ENCODE assay signal across 9 mouse cellular contexts in the genomic region with DNA sequence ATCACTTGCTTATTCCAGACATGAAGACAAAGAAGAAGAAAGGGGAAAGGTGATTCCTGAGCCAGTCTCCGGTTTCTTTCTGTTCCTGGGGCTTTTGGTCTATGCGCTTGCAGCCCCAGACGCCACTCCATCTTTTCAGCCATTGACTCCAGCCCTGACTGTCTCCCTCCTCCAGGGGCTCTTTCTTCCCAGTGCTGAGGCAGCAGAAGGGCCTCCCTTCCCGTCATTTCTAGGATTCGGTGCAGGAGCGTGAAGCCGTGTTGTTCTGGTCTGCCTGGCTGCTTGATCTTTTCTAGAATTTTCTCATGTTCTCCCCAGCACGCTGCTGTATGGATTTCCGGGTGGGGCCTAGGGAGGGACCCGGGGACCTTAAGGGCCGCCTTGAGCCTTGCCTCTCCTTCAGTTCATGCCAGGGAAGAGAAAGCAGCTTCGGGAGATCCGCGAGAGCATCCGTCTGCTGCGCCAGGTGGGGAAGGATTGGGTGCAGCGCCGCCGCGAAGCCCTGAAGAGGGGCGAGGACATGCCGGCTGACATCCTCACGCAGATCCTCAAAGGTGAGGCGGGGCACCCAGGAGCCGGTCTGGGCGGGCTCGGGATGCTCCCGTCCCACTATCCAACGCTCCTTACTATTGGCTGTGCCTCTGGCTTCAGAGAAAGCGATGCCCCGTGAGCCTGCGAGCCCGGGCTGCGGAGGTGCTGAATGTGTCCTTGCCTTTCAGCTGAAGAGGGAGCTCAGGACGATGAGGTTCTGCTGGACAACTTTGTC. TPM values are rescaled to one million over a fixed set of nuclear protein-coding genes. Genes with fewer than 3 reads are reported as not detected.
A peak's percentile ranks its signal among the peaks of the same experiment; 100 is the strongest.
DNase-seq lines count a peak whose midpoint lies in the region; ATAC-seq lines count a peak whose summit lies in the region.
"Had no signal": no experiment of that assay in that cellular context is flagged by ENCODE, and none has a peak within 500 bp of the region (broad histone marks: within the 10 kb centered on the region; RNA-seq: fewer than 3 reads in every experiment).

No protein-coding gene starts in this region.

- H3K36me3 ChIP-seq in kidney, embryonic 15.5 days: no peaks in the 10 kb centered on the region
- H3K36me3 ChIP-seq in embryonic facial prominence, embryonic 15.5 days: no peaks in the 10 kb centered on the region
- no peaks in the 10 kb centered on the region for H3K36me3 ChIP-seq in intestine, embryonic 14.5 days (ENCODE audit: control insufficient read depth, insufficient read depth, low read length)
- H3K36me3 ChIP-seq in neural tube, embryonic 14.5 days (ENCODE audit: control insufficient read depth, insufficient read depth, low read length): no peaks in the 10 kb centered on the region

- H3K4me3 ChIP-seq in kidney, embryonic 15.5 days (replicated peaks): peak overlapping the region; percentile 15; the same call in 1 of the 2 replicates
- H3K4me3 ChIP-seq in embryonic facial prominence, embryonic 15.5 days (replicated peaks): peak overlapping the region; percentile 29
- peak overlapping the region; percentile 18 for H3K4me3 ChIP-seq in intestine, embryonic 14.5 days (ENCODE audit: low read depth, low read length)
- H3K4me3 ChIP-seq in neural tube, embryonic 14.5 days (ENCODE audit: low read depth, low read length): peak overlapping the region; percentile 2; the same call in 1 of the 2 replicates

- H3K9ac ChIP-seq in kidney, embryonic 15.5 days: no peak overlapping the region
- H3K9ac ChIP-seq in embryonic facial prominence, embryonic 15.5 days: no peak overlapping the region
- H3K9ac ChIP-seq in intestine, embryonic 14.5 days (ENCODE audit: low read length): no peak overlapping the region
- peak overlapping the region; percentile 2; the same call in 1 of the 2 replicates for H3K9ac ChIP-seq in neural tube, embryonic 14.5 days (replicated peaks; ENCODE audit: low read depth, low read length)

- peaks cover 10% of the 10 kb centered on the region for H3K4me1 ChIP-seq in kidney, embryonic 15.5 days
- peaks cover 11% of the 10 kb centered on the region for H3K4me1 ChIP-seq in embryonic facial prominence, embryonic 15.5 days
- peaks cover 5% of the 10 kb centered on the region; the same call in 1 of the 2 replicates for H3K4me1 ChIP-seq in intestine, embryonic 14.5 days (replicated peaks; ENCODE audit: control insufficient read depth, insufficient read depth, low read length)
- H3K4me1 ChIP-seq in neural tube, embryonic 14.5 days (ENCODE audit: control insufficient read depth, insufficient read depth, low read length): no peaks in the 10 kb centered on the region

- peaks cover 54% of the 10 kb centered on the region for H3K27me3 ChIP-seq in kidney, embryonic 15.5 days
- peaks cover 45% of the 10 kb centered on the region for H3K27me3 ChIP-seq in embryonic facial prominence, embryonic 15.5 days
- peaks cover 24% of the 10 kb centered on the region for H3K27me3 ChIP-seq in intestine, embryonic 14.5 days (replicated peaks; ENCODE audit: control insufficient read depth, insufficient read depth, low read length)
- peaks cover 4% of the 10 kb centered on the region; the same call in 1 of the 2 replicates for H3K27me3 ChIP-seq in neural tube, embryonic 14.5 days (ENCODE audit: control insufficient read depth, insufficient read depth, low read length)
- H3K27me3 ChIP-seq: Patski had no signal

- H3K27ac ChIP-seq in kidney, embryonic 15.5 days: no peak overlapping the region
- no peak overlapping the region for H3K27ac ChIP-seq in embryonic facial prominence, embryonic 15.5 days (replicated peaks)
- no peak overlapping the region for H3K27ac ChIP-seq in intestine, embryonic 14.5 days (ENCODE audit: low read depth)
- H3K27ac ChIP-seq in neural tube, embryonic 14.5 days (ENCODE audit: low read depth, low read length): no peak overlapping the region

- WGBS in kidney, embryonic 15.5 days: 7% methylated on average over 35 of the region's 35 CpGs
- 8% methylated on average over 35 of the region's 35 CpGs for WGBS in embryonic facial prominence, embryonic 15.5 days
- WGBS in intestine, embryonic 14.5 days: 9% methylated on average over 35 of the region's 35 CpGs
- 10% methylated on average over 34 of the region's 35 CpGs for WGBS in neural tube, embryonic 14.5 days

- no peaks in the 10 kb centered on the region; the same call in 1 of the 2 replicates for H3K9me3 ChIP-seq in kidney, embryonic 15.5 days (replicated peaks)
- no peaks in the 10 kb centered on the region for H3K9me3 ChIP-seq in embryonic facial prominence, embryonic 15.5 days (replicated peaks)
- H3K9me3 ChIP-seq in intestine, embryonic 14.5 days (ENCODE audit: control insufficient read depth, low read length): no peaks in the 10 kb centered on the region; the same call in 1 of the 2 replicates
- no peaks in the 10 kb centered on the region for H3K9me3 ChIP-seq in neural tube, embryonic 14.5 days (ENCODE audit: control insufficient read depth, low read length)

- ATAC-seq in kidney, embryonic 15.5 days (replicated peaks; ENCODE audit: low FRiP score): no peak
- no peak for ATAC-seq in embryonic facial prominence, embryonic 15.5 days (ENCODE audit: insufficient number of reproducible peaks, low FRiP score, low TSS enrichment, low read depth)
- ATAC-seq in intestine, embryonic 14.5 days (replicated peaks; ENCODE audit: low FRiP score, low TSS enrichment, low read depth): no peak
- peak; percentile 31; the same call in 1 of the 2 replicates for ATAC-seq in neural tube, embryonic 14.5 days (ENCODE audit: low read depth)
- ATAC-seq: Patski had no signal

- DNase-seq in kidney, postnatal 25 days: no peak
- peak; percentile 72 for DNase-seq in intestine, embryonic 14.5 days (ENCODE audit: low spot score)
- DNase-seq in urinary bladder, adult 2 months (ENCODE audit: low spot score): no peak
- no peak for DNase-seq in testis, postnatal 14 days (ENCODE audit: low spot score)
- DNase-seq: kidney, adult 18-20 months had no signal

- peak overlapping the region; percentile 48 for H3K4me2 ChIP-seq in kidney, embryonic 15.5 days
- H3K4me2 ChIP-seq in embryonic facial prominence, embryonic 15.5 days (replicated peaks): peak overlapping the region; percentile 50
- H3K4me2 ChIP-seq in intestine, embryonic 14.5 days (ENCODE audit: low read length): peak overlapping the region; percentile 39
- peak overlapping the region; percentile 12; the same call in 1 of the 2 replicates for H3K4me2 ChIP-seq in neural tube, embryonic 14.5 days (ENCODE audit: low read depth, low read length)

RNA-seq across cellular contexts. Expression of gene Eml1, which starts 18.2 kb away (rescaled TPM):
- polyA plus RNA-seq in kidney, embryonic 15.5 days (2015; fragmentation: Nextera tagmentation; extraction: Ambion mirVana): 60.9 and 77.5 TPM in 2 replicates
- 58.2 and 64.7 TPM in 2 replicates for polyA plus RNA-seq in embryonic facial prominence, embryonic 15.5 days (2015; fragmentation: Nextera tagmentation; extraction: Ambion mirVana)
- 72.4 and 94.5 TPM in 2 replicates for polyA plus RNA-seq in intestine, embryonic 14.5 days (2014; fragmentation: Nextera tagmentation; extraction: Ambion mirVana)
- 48.9 and 82.8 TPM in 2 replicates for polyA plus RNA-seq in neural tube, embryonic 14.5 days (2014; fragmentation: Nextera tagmentation; extraction: Ambion mirVana)
- 182 and 223 TPM in 2 replicates for polyA plus RNA-seq in urinary bladder, adult 2 months (2012; rRNA removed)

RNA-seq across cellular contexts. Expression of gene Cyp46a1, which starts 18.4 kb away (rescaled TPM):
- polyA plus RNA-seq in kidney, embryonic 15.5 days (2015; fragmentation: Nextera tagmentation; extraction: Ambion mirVana): 10.0 and 10.9 TPM in 2 replicates
- 9.5 and 10.4 TPM in 2 replicates for polyA plus RNA-seq in embryonic facial prominence, embryonic 15.5 days (2015; fragmentation: Nextera tagmentation; extraction: Ambion mirVana)
- polyA plus RNA-seq in intestine, embryonic 14.5 days (2014; fragmentation: Nextera tagmentation; extraction: Ambion mirVana): 4.7 and 5.1 TPM in 2 replicates
- 19.6 and 25.4 TPM in 2 replicates for polyA plus RNA-seq in neural tube, embryonic 14.5 days (2014; fragmentation: Nextera tagmentation; extraction: Ambion mirVana)
- polyA plus RNA-seq in urinary bladder, adult 2 months (2012; rRNA removed): 7.4 and 8.3 TPM in 2 replicates

RNA-seq across cellular contexts. Expression of gene Hhipl1, which starts 46.5 kb away (rescaled TPM):
- 0.55 and 1.00 TPM in 2 replicates for polyA plus RNA-seq in kidney, embryonic 15.5 days (2015; fragmentation: Nextera tagmentation; extraction: Ambion mirVana)
- 0.62 and 0.67 TPM in 2 replicates for polyA plus RNA-seq in embryonic facial prominence, embryonic 15.5 days (2015; fragmentation: Nextera tagmentation; extraction: Ambion mirVana)
- polyA plus RNA-seq in intestine, embryonic 14.5 days (2014; fragmentation: Nextera tagmentation; extraction: Ambion mirVana): 0.28 and 0.67 TPM in 2 replicates
- polyA plus RNA-seq in neural tube, embryonic 14.5 days (2014; fragmentation: Nextera tagmentation; extraction: Ambion mirVana): 2.0 and 2.3 TPM in 2 replicates
- polyA plus RNA-seq in urinary bladder, adult 2 months (2012; rRNA removed): 2.9 and 3.2 TPM in 2 replicates
